Mouse (Mus musculus) kidney, adult 9 months (tissue): ENCODE data around the gene Zmynd8.
A peak's percentile ranks its signal among the peaks of the same experiment; 100 is the strongest.

Experiments
- DNase-seq: peaks from one replicate; pipeline ENCODE4 v3.0.0; 2022

Zmynd8 gene

DNA sequence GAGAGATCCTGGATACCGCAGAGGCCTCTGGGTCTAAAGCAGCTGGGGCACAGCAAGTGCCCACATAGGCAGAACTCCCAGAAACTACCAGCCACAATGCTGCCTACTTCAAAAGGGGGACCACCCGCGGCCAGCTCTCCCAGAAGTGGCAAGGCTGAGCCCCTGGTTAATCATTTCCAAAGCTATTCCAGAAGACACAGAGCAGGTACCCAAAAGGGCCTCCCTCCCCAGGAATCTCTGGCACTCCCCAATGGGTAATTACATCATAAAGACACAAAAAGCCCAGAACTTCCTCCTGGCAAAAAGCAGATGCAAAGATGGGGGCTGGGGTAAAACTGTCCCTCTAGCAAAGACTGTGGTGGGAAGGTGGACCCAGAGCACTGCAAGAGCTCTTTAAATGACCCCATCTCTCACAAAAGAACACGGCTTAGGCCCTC, 41.4 kb downstream of the Zmynd8 start:
- peak; percentile 92 for DNase-seq

DNA sequence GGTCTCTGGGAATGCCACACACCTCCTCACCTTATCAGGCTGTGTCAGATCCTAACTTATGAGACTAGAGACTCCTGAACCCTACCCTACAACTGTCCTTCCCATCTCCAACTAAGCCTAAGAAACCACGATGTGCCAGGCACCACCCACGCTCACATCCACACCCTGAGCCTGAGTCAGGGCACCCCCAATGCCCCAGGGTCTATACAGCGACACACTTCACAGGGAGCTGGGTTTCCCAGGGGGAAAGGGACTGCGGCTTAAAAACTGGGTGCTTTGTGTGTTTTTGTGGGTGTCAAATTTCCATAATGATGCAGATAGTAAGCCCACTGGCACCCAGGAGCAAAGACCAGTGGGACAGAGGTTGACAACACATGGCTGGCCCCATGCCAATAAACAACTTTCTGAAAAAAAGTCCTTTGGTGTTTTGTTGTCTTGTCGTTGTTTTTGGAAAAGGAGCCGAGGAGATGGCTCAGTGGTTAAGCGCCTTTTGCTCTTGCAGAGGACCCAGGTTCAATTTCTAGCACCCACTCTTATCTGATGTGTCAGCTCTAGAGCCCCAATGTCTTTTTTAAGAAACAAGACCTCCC, 42.1 kb downstream of the Zmynd8 start:
- DNase-seq = peak; percentile 59

DNA sequence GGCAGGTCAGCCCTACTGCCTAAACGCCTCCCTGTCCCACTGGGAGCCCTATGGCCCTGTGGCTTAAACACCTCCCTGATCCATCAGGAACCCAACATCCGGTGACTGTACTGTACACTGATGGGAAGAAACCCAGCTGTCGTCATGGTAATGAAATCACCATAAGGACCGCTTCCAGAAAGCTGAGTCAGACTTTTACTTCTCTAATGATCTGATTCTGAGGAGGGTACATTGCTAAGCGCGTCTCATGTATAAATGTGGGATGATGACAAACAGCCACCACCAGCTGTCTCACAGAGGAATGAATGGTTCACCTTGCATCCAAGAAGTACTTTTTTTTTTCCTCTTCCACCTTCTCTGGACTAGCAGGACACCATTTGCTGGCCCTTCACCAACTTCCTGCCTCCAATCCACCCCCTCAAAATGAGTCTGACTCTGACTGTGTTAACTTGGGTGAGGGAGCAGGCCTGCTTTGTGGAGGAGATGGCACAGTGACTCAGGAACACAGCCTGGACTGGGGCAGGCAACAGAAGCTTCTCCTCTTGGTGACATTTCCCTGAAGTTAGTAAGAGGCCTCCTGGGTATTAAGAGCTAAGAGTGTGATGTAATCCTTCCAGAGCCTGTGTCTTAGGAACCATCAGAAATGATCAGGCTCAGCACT, 43.0 kb downstream of the Zmynd8 start:
- peak; percentile 57 for DNase-seq

DNA sequence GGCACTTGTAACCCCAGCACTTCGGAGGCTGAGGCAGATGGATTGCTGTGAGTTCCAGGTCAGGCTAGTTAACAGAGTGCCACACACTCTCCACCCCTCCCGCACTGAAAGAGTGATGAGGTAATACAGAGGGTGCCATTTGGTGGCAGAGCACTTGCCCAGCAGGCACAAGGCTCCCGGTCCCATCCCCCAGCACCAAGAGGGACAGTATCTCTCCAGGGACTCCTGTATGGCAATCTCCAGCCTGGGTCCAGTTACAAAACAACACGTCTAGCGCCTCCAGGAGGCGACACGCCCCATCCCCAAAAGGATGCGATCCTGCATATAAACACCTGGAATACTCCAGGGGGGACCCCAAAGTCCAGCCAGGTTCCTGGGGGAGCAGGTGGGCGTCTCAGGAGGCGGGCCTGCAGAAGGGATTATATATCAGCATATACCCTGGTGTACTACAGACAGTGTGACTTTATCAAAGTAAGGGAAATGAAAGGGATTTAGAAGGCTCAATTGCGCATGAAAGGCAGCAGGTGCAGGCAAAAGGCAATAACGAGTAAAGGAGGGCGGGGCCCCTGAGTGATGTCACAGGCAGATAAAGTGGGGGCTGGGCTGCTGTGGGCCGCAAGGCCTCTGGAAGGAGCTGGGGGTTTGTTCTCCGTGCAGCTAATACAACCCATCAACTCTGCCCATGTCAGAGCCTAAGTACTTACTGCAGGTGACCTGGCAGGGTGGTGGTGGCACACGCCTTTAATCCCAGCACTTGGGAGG, 44.4 kb downstream of the Zmynd8 start:
- DNase-seq = no peak

DNA sequence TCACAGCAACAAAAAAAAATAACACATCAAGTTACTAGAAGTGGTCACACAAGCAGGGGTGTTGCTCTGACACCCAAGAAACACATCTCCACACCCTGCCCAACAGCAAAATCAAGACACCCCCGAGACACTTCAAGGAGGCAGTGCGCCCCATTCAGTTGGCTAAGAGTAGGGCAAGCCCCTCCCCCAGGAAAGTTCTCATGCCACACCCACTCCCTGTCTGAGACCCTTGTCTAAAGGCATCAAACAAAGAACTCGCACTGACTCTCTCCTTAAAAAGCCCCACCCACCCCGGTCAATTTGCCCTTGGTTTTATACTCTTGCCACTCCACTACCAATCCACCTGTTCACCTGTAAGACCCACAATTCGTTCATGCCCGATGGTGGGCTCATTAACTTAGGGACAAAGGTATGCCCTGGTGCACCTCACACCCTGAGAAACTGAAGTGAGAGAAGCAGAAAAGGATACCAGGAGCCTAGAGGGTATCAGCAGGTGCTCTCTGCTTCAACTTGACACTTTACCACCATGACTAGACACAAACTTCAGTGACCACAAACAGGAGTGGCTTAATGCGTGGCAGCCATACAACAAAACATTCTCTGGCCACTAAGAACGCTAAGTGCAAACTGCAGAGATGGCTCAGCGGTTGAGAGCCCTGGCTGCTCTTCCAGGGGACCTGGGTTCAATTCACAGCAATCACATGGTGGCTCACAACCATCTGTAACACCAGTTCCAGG, 45.8 kb downstream of the Zmynd8 start:
- no peak for DNase-seq

DNA sequence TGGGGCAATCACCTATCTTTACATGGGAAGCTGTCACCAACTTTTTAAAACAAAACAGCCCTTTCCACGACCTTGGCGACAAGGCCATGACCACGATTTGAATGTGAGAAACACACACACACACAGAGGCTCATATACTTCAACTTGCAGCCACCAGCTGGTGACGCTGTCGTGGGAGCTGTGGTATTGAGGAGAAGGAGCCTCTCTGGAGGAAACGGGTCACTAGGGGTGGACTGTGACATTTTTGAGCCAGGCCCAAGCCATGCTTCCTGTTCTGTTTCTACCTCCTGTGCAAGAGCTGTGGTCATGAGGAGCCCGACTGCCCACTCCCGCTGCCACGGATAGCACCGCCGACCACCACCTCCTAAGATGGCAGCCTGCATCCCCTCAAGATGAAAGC, 46.4 kb downstream of the Zmynd8 start:
- DNase-seq = peak; percentile 67

DNA sequence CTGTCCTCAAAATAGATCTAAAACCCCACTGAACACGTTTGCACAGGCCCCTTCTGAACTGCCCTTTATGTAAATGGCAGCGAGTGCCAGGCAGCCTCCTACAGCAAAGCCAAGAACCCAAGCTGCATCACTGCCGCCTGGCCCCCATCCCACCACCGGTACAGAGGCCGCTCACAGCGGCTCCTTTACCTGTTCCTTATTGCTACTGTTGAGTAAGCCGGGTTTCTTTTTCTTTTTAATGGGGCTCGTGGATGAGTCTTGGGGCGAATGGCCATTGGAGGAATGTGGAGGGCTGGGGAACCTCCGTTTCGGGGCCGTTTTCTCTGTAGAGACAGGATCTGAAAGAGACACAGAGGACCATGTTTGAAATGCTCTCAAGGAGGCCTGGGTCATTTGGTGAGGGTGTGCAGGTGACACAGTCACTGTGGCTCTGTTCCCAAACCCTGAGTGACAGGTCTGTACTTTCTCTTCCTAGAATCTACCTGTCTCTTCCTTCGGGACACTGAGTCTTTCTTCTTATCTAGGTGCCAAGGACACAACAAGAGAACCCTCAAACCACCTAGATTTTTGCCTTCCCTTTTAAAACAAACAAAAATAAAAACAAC, 46.9 kb downstream of the Zmynd8 start:
- DNase-seq = no peak

DNA sequence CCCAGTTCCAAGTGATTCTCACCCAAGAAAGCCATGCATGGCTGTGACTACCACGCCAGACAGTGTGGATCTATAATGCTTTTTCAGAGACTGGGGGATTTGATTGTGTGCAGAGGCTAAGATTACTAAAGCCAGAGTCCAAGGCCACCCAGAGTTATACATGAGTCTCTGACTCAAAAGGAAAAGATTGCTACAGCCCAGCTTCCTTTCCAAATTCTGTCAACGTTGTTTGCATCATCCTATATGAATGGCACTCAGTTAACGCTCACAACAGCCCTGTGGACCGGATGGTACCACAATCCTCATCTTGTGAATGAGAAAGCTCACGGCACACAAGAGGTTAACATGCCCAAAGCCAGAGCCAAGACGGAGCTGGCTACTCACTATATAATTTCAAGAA, 48.0 kb downstream of the Zmynd8 start:
- no peak for DNase-seq

DNA sequence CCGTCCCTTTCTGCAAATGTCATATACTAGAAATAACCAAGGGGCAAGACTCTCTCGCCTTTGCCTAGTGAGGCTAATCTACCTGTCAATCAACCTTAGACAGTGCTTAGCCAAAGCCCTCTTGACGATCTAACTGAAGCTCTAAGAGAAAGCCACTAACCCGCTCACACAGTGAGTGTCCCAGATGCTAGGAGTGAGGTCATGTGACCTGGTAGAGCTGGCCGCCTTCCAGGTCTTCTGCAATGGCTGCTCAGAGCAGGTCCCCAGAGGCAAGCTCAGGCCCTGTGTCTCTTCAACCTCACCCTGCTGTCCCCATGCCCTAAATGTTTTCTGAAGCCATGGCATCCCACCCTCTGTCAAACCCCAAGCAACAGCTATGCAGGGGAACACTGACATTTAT, 49.7 kb downstream of the Zmynd8 start:
- DNase-seq = peak; percentile 86

DNA sequence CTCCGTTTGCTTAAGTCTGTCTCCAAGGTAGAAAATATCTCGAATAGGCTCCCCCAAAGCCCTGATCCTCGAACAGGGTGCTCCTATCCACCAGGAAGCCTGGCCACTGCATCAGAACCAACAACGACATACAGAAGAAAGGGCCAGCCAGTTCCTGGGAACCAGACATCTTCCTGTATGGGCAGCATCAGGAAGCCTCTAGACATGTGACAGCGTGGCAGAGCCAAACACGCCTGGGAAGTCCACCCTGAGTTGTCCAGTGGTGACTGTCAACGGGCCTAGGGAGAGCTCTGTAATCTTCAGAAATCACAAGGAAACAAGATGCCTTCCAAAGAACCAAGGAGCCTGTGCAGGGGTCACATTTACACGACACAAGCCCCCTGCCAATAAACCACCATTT, 52.0 kb downstream of the Zmynd8 start:
- DNase-seq = no peak

DNA sequence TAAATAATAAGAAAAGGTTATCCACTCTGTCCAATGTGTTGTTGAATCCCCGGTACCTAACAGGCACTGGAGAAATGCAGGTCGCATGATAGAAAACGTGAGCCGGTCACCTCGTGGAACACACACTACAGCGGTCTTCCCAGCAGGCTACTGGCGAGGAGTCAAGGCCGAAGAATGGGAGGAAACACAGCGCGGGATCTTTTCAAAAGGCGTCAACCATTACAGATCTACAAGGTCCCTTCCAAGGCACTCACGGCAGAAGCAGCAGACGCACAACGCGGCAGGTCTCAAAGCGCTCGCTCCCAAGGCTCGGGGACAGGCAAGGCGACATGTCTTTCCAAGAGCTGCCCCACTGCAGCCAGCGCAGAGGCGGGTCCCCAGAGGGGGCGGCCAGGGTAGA, 53.3 kb downstream of the Zmynd8 start:
- no peak for DNase-seq

DNA sequence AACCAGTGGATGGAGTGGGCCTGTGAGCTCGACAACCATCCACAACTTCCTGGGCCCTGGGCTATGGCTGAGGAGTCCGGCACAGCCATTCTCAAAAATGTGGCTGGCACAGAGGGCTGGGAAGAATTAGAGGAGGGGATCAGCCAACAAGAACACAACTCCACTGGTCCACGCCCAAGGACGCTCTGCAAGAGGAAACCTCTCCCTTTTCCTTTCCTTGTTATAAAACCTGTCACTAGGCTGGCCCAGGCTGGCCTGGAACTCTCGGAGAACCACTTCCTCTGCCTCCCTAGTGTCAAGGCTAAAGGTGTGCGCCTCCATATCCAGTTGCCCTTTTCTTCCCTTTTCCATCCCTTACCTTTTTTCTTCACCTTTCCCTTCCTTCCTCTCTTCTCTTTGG, 55.5 kb downstream of the Zmynd8 start:
- DNase-seq = no peak

DNA sequence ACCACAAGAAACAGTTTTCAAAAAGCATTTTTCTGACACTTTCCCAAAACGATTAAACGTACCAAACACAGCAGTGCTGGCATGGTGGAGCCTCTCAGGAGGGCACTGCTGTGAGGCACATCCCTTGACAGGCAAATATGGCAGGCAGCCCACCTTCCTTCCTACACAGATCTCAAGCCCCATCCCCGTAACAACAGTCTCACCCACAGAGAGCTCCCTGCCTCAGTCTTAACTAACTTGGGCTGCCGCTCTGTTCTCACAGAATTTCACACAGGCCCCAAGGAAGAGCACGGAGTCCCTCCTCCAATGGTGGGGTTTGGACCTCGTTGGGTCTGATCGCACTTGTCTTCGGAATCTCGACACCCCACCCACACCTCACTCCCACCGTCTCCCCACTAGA, 56.6 kb downstream of the Zmynd8 start:
- DNase-seq = no peak

DNA sequence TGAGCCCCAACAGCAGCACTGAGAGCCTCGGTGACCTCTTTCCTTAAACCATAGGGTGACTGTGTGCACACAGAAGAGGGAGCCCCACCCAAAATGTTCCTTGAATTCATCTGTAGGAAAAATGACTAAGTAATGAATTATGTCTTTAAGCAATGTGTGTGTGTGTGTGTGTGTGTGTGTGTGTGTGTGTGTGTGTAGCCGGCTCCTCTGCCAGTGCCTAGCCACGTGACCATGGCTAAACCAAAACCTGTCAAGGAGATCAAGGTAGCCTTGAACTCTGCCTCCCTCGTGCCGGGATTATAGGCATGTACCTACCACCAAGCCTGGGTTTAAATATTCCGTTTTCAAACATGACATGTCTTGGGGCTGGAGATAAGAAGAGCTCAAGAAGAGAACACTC, 57.0 kb downstream of the Zmynd8 start:
- DNase-seq = no peak

DNA sequence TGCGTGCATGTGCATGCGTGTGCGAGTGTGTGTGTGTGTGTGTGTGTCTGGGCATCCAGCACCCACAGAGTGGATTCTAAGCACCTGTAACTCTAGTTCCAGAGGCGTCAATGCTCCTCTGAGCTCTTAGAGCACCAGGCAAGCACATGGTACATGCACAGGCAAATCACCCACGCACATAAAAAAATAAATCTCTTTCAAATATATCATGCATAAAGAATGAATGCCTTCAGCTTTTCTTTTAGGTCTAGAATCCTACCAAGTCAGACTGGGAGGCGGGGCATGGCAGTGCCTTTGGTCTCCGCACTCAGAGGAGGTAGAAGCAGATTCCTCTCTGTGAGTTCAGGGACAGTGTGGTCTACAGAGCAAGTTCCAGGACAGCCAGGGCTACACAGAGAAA, 58.0 kb downstream of the Zmynd8 start:
- DNase-seq = no peak

DNA sequence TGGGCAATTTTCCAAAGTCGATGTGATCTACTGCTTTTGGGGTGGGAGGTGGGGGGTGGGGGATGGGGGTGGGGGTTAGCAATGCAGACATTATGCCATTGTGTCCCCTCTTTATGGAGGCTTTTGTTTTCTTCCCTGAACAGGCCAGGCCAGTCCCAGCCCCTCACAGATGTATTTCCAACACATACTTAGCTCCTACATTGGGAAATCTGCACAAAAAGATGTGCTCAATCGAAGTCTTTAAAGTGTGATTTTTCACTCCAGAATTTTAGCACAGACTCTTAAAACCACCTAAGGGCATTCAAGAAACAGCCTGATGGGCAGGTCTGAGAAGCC, 59.5 kb downstream of the Zmynd8 start:
- no peak for DNase-seq

DNA sequence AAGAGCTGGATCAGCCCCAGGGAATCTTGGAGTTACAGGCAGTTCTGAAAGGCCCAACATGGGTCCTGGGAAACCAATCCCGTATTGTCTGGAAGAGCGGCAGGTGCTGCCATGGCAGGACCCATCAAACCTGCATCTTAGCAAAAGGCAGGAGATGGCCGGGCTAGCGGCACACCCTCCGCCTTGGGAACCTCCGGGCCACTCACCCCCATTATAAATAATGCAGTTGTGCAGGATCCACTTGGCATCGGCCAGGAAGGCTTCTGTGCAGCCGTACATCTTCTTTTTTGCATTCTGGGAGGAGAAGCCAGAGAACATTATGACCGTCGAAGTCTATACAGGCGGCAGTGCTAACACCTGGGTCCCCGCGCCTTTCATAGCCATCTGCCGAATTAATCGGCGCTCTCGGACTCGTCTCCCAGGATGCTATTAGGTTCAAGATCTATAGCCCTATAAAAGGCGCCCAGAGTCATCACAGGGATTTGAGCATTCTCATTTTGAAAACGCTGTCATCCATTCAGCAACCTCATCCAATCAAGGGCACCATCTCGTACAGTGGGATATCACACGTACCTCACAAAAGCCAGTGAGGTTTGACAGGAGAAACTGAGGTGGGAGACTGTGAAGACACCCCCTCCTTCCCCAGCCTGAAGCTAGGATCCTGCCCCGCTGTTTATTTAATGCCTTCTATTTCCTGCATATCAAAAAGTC, 60.1 kb downstream of the Zmynd8 start:
- no peak for DNase-seq

DNA sequence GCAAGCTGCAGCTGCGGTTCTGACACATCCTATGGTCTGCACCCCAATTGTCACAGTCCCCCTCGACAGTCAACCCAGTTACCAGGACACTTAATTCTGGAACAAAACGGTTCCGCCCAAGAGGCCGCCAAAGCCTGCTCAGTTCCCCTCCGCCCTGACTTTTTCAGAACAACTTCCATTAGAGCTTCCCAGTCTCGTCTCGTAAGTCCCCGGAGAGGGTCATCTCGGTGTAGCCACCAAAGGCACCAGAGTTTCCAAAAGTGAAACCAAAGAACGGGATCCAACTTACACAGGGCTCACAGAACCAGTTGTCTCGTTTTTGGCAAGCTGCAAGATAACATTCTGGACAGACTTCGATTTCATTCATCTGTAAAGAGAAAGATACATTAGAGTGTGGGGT, 64.2 kb downstream of the Zmynd8 start:
- DNase-seq = no peak

DNA sequence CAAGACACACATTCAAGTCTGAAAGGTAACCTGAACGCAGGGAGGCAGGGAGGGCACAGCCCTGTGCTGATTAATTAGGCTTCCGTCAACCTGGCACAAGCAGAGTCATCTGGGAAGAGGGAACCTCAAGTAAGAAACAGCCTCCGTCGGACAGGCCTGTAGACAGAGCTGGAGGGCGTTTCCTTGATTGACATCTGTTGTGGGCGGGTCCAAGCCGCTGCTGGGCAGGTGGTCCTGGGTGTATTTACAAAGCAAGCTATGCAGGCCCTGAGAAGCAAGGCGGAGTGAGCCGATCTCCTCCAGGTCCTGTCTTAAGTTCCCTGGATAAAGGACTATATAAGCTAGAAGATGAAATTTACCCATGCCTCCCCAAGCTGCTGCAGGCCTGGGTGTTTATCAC, 65.3 kb downstream of the Zmynd8 start:
- no peak for DNase-seq

DNA sequence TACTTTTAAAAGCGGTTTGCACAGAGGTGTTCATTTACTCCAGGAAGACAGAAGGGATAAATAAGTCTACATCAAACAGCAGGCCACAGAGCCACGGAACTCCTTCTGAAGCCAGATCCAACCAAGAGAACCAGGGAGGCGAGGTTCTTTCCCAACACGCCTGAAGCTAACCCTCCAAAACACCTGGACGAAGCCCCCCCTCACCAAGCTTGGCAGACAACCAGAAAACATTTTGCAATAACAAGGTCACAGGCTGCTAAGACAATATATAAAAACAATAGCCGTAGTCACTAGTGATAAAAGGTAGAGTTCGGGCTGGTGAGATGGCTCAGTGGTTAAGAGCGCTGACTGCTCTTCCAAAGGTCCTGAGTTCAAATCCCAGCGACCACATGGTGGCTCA, 66.1 kb downstream of the Zmynd8 start:
- DNase-seq = no peak

DNA sequence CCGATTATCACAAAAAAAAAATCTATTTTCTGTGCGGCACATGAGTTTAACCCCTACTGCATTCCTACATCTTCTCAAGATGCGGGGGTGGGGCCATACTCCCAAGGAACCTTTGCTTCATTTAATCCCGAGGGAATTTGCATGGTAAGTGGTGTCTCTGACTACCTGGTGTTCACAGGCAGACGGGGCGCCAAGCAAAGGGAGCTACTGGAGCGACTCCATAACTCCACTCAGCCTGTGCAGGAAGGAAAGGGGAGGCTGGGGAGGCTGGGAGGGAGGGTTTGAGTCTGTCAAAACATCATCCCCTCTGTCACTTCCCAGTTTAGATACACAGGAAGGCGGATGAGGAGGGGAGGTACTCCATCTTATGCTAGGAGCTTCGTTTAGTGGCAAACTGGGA, 66.5 kb downstream of the Zmynd8 start:
- peak; percentile 44 for DNase-seq

DNA sequence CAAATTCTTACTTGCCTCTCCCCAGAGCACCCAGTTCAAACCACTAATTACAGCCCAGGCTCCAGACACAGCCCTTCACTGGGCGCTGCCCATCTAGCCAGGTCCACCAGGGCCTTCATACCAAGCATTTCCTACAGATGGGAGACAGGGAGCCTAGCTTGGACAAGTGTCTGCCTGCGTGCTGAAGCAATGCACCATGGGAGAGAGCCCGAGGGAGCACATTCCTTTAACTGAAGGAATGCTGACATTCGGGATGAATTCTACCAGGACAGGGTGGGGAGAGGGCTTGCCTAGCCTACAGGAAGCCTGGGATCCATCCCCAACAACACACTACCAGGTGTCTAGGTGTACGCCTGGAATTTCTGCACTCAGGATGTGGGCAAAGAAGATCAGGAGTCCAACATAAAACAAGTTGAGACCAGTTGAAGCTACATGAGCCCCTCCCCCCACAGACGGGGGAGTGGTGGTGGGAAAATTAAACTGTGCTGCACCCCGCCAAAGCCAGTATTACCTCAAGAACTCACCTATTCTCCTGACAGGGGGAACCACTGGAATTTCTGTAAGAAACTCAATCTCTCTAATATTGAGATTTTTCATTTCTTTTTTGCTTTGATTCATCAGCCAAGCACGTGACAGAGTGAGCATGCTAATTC, 67.1 kb downstream of the Zmynd8 start:
- peak; percentile 45 for DNase-seq
